Mouse (Mus musculus) adrenal gland, postnatal 14 days (tissue): Measurements from ENCODE around the gene Nags. TPM values are rescaled to one million over a fixed set of nuclear protein-coding genes. Genes with fewer than 3 reads are reported as not detected.

Experiments
- total RNA-seq: library from RNA; stranded (reverse); gene quantifications from 2 replicates; pipeline ENCODE4 v1.2.3, GENCODE M21; 2021

Nags gene
- total RNA-seq, 1 experiment from 2014 or later: 5.8 TPM

Other genes starting within 250 kb of the Nags start
- 1.6 TPM in 1 of 2 replicates, not detected in the other for gene Sost, start 178.5 kb upstream of the Nags start, total RNA-seq
- not detected in 2 replicates for gene Cfap97d1, start 161.2 kb upstream of the Nags start, total RNA-seq
- 100 and 103 TPM in 2 replicates for gene Dusp3, start 158.5 kb upstream of the Nags start, total RNA-seq
- gene Mpp3, start 117.1 kb upstream of the Nags start, total RNA-seq: 9.0 and 14.8 TPM in 2 replicates
- 50.5 and 61.4 TPM in 2 replicates for gene Cd300lg, start 104.0 kb upstream of the Nags start, total RNA-seq
- gene Mpp2, start 57.0 kb upstream of the Nags start, total RNA-seq: 8.6 and 10.1 TPM in 2 replicates
- gene Ppy, start 44.2 kb upstream of the Nags start, total RNA-seq: not detected in 2 replicates
- not detected in 2 replicates for gene Pyy, start 37.7 kb upstream of the Nags start, total RNA-seq
- gene Tmem101, start 10.9 kb downstream of the Nags start, total RNA-seq: 14.4 and 16.5 TPM in 2 replicates
- 78.7 and 81.0 TPM in 2 replicates for gene Lsm12, start 39.8 kb downstream of the Nags start, total RNA-seq
- 82.8 and 83.7 TPM in 2 replicates for gene G6pc3, start 44.1 kb downstream of the Nags start, total RNA-seq
- gene Hdac5, start 84.7 kb downstream of the Nags start, total RNA-seq: 81.1 and 83.7 TPM in 2 replicates
- gene BC030867, start 103.4 kb downstream of the Nags start, total RNA-seq: 1.7 and 2.3 TPM in 2 replicates
- gene Asb16, start 123.2 kb downstream of the Nags start, total RNA-seq: 0.11 and 0.19 TPM in 2 replicates
- 40.1 and 40.4 TPM in 2 replicates for gene Tmub2, start 139.4 kb downstream of the Nags start, total RNA-seq
- gene Atxn7l3, start 151.1 kb downstream of the Nags start, total RNA-seq: 47.9 and 53.4 TPM in 2 replicates
- 102 and 106 TPM in 2 replicates for gene Ubtf, start 174.2 kb downstream of the Nags start, total RNA-seq
- gene Slc4a1, start 220.7 kb downstream of the Nags start, total RNA-seq: 17.5 and 72.4 TPM in 2 replicates
- 31.3 and 31.6 TPM in 2 replicates for gene Rundc3a, start 247.9 kb downstream of the Nags start, total RNA-seq